Mouse (Mus musculus): ENCODE results near the gene 3110082I17Rik.
"Not testable (repeated sequence)": the region's sequence is repeated elsewhere in the genome, so short reads cannot be mapped to it uniquely, and the experiment has no call there.

- not testable (repeated sequence) for TF ChIP-seq POLR2A (IDR thresholded peaks at IDR 0.05; ENCODE audit: borderline replicate concordance, insufficient read depth, low read length); CTCF (IDR thresholded peaks at IDR 0.05; ENCODE audit: borderline replicate concordance, insufficient read depth, low read depth, low read length)
These were observed 125.9 kb downstream of the 3110082I17Rik start for GRCm38 (mm10) chr5:139334394-139334793.
